Mouse (Mus musculus) layer of hippocampus, postnatal 14 days (tissue): ENCODE measurements at regions not wholly inside any gene's neighbourhood (a gene's known extent, or its start where the extent isn't known, plus 50 kb on each side); places are given as distances from the start of the nearest gene placed in this dataset.

ENCODE experiments used
- DNase-seq, 2 experiments: peaks; one replicate each; pipeline ENCODE4 v3.0.0; 2021 to 2022; ENCODE audit warnings: low spot score in 2 of 2, mixed read lengths in 1 of 2

DNA sequence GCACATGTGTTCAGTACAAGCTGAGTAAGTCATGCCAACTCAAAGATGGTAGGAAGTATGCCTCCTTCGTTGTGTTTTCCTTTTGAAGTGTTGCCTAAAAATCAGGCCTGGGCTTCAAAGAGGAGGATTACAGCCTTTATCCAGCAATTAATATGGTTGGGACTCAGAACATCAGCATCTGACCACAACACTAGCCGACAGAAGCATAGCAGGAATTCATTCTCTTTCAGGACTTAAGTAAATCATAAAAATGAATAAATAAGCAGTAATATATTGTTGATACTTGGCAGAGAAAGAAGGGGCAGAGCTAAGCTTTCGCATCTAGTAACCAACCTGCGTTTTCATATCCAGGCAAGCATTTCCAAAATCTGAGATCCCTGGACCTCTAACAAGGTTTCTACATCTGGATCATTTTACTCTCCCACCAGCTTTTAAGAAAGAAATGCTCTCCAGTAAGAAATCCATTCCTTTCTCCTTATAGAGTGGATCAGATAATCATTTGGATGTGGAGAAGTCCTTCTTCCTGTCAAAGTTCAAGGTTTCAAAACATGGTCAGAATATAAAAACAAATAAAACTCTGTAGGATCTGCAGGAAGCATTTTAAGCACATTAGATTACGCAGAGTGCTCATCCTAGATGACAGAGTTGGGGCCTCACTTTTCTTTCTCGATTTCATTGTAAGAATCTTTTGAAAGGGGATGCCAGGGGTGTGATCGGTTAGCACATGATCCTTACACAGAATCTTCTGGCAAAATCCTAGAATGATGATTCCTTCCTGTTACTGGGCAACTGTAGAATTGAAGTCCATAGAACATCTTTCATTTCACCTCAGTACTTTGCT lies 230.6 kb upstream of the Zic4 start:
- no peak for DNase-seq

DNA sequence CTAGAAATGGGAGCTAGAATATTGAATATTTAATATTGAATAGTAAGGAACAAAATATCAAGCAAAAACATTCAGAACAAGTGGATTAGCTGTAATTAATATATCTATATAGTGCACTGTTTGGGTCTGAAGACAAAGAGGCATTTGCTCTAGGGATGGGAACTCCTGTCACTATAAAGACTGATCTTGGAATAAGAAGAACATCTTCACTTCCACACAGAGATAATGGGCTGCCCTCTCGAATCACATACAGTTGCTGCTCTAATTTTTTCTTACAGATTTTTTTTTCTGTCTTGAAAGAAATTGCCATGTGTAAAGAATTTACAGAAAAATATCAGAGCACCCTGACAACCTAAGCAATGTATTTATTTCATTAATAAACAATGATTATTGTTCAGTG lies 229.7 kb upstream of the Zic4 start:
- no peak for DNase-seq

DNA sequence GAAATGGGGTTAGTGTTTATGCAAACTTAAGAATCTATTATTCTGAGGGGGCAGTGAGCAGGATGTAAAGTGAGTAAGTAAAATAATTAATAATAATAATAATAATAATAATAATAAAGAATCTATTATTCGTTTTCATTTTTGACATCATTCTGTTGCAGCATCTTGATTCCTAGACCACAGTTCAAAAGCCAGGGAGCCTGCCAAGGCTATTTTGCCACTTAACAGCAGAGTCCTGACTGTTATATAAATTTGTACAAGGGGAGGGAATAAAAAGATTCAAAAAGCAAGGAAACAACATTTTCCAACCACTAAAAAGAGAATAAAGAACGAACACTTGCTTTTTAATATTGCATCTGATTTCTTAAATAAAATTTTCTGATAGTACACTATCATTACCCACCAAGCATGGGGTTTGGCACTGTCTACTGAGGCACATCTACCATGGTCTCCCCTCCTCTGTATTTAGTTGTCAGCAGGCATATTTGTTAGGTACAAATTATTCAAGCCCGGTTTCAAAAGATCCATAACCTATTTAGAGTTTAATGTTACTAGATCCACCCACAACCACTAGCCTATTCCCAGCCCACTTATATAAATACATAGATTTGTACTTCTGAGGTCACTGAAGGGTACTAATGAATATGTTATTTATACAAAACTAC lies 228.8 kb upstream of the Zic4 start:
- DNase-seq: no peak

DNA sequence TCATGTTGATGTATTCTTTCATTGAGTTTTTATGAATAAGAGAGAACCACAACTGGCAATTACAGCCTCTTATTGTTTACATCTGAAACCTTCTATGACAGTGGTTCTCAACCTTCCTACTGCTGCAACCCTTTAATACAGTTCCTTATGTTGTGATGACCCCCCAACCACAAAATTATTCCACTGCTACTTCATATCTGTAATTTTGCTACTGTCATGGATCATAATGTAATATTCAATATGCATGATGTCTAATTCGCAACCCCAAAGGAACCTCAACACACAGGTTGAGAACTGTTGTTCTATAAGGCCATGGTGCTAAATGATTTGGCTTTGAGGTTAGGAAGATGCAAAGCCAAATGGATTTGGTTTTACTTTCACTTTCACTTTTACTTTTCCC lies 227.9 kb upstream of the Zic4 start:
- no peak for DNase-seq

DNA sequence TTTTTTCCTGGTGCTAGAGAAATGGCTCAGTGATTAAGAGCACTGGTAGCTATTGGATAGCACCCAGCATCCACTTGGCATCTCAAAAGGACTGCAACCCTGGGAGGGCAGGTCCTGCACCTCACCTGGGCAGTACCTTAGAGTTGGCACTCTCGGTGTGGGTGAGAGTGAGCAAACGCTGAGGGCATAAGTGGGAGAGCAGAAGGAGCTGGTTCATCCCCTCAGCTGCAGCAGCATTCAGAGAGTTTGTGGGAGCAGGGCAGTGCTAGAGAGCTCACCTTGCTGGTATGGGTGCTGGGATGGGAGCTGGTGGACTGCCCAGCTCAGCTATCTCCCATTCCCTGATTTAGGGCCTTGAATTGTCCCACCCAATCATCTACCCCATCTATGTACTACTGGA lies 227.1 kb upstream of the Zic4 start:
- DNase-seq: no peak

DNA sequence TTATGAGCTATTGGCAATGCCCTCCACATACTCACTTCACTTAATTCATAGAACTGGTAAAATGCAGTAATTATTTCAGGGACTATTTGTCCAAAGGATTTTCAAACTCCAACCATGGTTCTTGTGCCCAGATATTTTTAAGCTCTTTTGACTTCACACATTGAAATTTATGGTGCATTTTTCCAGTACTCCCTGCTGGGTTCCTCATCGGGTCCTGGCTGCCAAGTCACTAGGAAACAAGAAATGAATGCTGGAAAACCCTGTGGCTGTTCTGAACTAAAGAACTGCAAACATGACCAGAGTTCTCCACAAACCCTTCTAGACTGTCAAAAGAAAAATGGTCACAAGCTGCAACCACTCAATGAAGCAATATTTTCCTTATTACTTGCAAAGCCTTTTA lies 221.6 kb upstream of the Zic4 start:
- peak in 1 of 2 experiments; percentile 18 for DNase-seq

DNA sequence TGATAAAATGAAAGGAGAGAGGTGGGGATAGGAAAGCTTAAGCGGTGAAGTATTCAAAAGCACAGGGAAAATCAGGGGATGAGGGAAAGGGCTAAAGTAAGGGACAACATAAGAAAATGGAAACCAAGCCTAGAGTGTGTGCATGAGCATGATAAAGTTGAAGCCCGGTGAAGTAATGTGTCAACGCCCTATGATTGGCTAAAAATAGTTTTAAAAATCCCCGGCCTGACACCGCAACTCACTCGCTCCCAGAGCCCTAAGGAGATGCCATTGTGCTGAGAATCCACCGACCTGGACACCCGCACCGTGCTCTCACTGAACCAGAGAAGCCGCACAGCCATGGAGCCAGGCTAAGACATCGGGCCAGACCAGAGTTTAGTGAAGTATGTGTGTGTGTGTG lies 210.3 kb upstream of the Zic4 start:
- DNase-seq: no peak

DNA sequence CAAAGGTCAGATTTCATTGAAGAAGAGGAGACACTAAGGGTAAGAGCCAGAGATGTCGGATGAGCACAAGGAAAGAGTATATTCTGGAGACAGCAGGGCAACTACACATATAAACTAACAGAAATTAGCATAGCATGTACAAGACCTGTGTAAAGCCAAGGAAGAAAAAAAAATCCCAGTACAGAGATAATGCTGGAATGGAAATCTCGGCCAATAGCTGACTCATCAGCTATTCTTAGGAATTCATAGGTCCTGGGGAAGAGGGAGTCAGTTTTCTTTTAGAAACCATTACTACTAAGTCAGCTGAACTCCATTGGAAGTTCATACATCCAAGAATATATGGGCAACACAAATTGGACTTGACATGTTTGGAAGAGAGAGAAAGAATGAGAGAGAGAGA lies 202.9 kb upstream of the Zic4 start:
- no peak for DNase-seq

DNA sequence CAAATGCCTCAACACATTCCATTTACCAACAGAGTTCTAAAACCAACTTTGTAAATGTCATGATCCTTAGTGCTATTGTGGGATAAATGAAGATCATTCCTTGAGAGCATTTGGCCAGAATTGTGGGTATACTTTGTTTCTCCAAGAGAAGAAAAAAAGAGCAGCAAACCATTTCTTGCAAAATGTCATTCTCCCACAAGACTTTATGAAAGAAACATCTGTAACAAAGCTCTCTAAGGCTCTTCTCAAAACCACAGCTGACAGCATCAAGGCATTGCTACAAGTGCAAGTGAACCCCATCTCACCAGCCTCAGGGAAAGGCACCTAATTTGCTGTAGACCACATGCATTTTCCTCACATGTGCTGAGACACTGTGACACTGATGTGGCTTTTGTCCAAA lies 194.3 kb upstream of the Zic4 start:
- DNase-seq: no peak

DNA sequence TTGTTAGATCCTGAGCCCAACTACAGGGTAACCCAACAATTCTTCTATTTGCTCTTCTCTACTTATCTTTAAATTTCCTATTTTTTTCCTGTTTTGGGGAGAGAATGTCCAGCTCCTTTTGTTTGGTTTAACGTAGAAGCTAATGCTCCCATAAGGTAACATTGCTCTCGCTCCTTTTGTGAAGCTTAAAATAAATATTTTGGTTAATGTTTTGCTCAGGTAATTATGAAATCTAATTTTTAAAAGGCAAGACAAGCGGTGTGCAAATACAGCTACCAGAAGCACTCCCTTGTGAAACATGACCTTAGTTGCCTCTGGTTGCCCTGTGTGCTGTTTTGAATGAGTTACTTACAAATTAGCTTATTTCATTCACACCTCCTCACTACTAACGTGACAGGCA lies 169.0 kb upstream of the Zic4 start:
- DNase-seq: no peak

DNA sequence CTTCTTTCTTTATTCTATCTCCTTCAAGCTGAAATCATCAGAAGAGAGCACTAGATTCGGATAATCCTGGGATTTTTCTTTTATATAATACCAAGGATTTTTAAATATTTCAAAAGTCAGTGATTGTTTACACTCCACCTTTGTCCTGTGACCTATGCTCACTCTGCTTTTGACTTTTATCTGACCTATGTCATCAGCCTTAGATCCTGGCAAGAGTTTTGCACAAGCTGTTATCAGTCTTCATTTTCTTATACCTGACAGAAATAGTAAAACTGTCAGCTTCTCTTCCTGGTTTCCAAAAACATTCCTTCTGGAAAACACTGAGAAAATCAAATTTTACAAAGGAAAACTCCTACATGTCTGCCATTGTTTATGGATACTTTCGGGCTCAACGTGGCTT lies 168.3 kb upstream of the Zic4 start:
- DNase-seq: no peak

DNA sequence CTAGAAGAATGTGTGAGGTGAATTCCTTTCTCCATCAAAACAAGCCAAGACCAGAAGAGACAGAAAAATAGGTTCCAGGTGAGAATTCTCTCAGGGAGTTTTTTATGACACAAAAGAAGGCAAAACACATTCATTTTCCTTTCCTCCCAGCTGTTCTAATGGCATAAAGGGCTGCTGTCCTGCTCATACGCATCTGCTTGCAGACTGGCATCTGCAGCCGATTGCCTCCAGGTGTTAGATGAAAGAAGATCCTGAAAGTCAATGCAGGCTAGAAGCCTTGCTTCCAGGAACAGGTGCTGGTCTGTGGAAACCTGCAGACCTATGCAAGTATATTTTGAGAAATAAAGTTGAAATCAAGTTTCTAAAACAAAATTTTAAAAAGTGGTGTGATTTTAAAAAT lies 154.9 kb upstream of the Zic4 start:
- no peak for DNase-seq

DNA sequence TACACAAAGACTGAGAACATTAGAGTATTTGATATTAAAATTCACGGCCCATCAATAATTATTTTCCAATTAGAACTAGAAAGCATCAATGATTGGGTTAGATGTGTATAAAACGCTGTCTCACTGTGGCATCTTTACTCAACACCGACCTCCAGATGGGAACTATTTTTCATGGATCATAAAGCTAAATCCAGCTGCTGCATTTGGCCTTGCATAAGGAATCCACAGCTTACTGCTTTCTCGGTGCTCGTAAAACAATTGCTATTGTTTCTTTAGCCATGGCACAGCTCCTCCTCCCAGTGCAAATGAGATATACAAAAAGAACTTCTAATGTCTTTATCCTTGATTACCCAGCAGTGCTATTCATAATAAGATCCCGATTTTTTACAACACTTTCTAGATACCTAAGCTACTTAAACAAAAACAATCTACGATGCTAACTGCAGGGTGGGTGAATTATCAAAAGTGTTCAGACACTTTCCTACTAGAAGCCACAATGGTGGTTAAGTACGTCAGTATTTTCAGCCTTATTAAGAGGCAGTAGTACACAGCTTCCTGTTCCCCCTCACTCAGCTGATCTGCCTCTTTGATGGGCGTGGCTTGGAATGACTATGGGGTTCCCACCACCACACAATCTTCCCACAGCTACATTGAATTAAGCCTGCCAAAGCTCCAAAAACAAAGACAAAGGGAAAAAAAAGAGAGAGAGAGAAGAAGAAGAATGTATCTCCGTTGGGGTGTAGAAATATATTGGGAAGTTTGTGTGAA lies 134.4 kb upstream of the Zic4 start:
- no peak for DNase-seq

DNA sequence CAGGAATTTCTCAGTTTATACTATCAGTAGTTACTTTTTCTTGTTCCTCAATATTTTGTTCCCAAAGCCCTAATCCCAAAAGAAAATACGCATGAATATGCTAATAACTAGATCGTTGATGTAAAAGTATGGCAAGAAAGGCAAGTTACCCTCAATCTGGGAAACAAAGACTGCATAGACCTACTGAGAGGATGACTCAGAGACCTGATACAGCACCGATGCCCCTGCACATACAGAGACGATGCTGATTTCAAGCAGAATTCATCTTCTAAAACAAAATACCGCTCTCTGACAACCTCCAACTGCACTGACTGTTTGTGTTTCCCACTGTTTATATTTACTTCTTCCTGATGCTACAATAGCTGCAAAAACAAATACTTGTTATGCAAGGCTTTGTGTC lies 133.7 kb upstream of the Zic4 start:
- DNase-seq: no peak

DNA sequence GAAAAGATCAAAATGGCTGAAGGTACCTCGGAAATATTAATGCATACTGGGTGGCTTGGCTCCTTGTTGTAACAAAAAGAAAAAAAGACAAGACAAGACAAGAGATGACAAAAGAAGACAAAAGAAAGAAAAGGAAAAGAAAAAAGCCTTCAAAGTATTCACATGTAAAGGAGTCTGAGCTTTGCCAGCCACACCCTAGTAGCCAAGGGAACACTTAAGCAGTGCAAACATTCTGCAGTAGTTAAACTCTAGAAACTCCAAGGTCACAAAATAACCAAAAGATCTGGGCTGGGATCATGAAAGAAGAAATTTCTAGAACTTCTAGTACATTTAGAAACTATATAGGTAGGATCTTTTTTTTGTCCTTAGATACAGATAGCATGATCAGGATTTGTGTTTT lies 108.3 kb upstream of the Zic4 start:
- no peak for DNase-seq

DNA sequence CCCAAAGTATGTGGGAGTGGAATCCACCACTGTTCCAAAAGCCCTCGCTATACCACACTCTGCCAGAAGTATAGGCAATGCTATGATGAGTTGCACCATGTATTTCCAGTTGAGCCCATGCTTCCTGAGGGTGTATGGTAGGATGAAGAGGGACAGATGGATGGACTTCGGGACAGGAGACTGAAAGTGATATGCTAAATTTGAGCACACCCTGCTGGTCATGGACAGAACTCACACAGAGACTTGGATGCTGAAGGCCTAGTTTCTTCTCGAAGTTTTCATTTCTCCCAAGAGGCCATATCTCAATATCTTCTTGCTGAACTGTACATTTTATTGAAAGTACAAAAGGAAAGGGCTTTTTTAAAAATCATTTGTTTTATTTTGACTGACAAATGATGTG lies 70.9 kb upstream of the Zic4 start:
- no peak for DNase-seq
